Mouse (Mus musculus): Measurements from ENCODE around the gene Gga3. TPM values are rescaled to one million over a fixed set of nuclear protein-coding genes. Genes with fewer than 3 reads are reported as not detected.

Gga3 gene
- total and polyA plus RNA-seq, 2 experiments from 2014 or later: 7.0 to 11.8 TPM

- Histone ChIP-seq H3K4me3 (ENCODE audit: low read depth, low read length) (no peak overlapping the region), H3K9ac (replicated peaks; ENCODE audit: low read depth, low read length) (no peak overlapping the region), H3K27me3 (ENCODE audit: control insufficient read depth, insufficient read depth, low read length) (no peaks in the 10 kb centered on the region), H3K27ac (ENCODE audit: low read depth) (no peak overlapping the region), H3K36me3 (replicated peaks; ENCODE audit: control insufficient read depth, insufficient read depth, low read length) (peaks cover 66% of the 10 kb centered on the region), H3K4me1 (ENCODE audit: control insufficient read depth, insufficient read depth) (no peaks in the 10 kb centered on the region), H3K9me3 (replicated peaks; ENCODE audit: control insufficient read depth, low read length) (no peaks in the 10 kb centered on the region), H3K4me2 (ENCODE audit: low read depth, low read length) (no peak overlapping the region)
- DNase-seq (ENCODE audit: low spot score): no peak
- TF ChIP-seq CTCF (IDR thresholded peaks at IDR 0.05; ENCODE audit: low read depth) (no peak), EP300 (IDR thresholded peaks at IDR 0.05; ENCODE audit: low read depth) (no peak)
- ATAC-seq (ENCODE audit: insufficient read depth, low read depth): no peak
These were observed 24.8 kb downstream of the Gga3 start for GRCm38 (mm10) chr11:115579080-115579479.

- 13% methylated on average over 7 of the region's 7 CpGs for WGBS
These were observed 38.9 kb downstream of the Gga3 start for GRCm38 (mm10) chr11:115564961-115565360.

GRCm38 (mm10) chr11:115564064-115564809 lies 39.6 kb downstream of the Gga3 start, which contains the start of gene Nup85:
Gene Nup85 (plus strand): TSS chr11:115564434.
- under 1% methylated on average over 42 of the region's 42 CpGs for WGBS
- Histone ChIP-seq H3K4me1 (ENCODE audit: control insufficient read depth, insufficient read depth) (peaks cover 10% of the 10 kb centered on the region), H3K9me3 (replicated peaks; ENCODE audit: control insufficient read depth, low read length) (no peaks in the 10 kb centered on the region), H3K4me2 (ENCODE audit: low read depth, low read length) (peak within 1 kb of the TSS; percentile 78), H3K36me3 (replicated peaks; ENCODE audit: control insufficient read depth, insufficient read depth, low read length) (peaks cover 30% of the 10 kb centered on the region), H3K27me3 (ENCODE audit: control insufficient read depth, insufficient read depth, low read length) (no peaks in the 10 kb centered on the region), H3K9ac (replicated peaks; ENCODE audit: low read depth, low read length) (peak within 1 kb of the TSS; percentile 71), H3K4me3 (ENCODE audit: low read depth, low read length) (peak within 1 kb of the TSS; percentile 67), H3K27ac (ENCODE audit: low read depth) (peak within 1 kb of the TSS; percentile 83)
- ATAC-seq (ENCODE audit: insufficient read depth, low read depth) (peak; percentile 86), DNase-seq (ENCODE audit: low spot score) (peak; percentile 93)
- TF ChIP-seq CTCF (IDR thresholded peaks at IDR 0.05; ENCODE audit: low read depth) (no peak), EP300 (IDR thresholded peaks at IDR 0.05; ENCODE audit: low read depth) (peak; percentile 98)

More at GRCm38 (mm10) chr11:115564961-115565360, 38.9 kb downstream of the Gga3 start:
- Histone ChIP-seq H3K9me3 (replicated peaks; ENCODE audit: control insufficient read depth, low read length) (no peaks in the 10 kb centered on the region), H3K27ac (ENCODE audit: low read depth) (no peak overlapping the region), H3K4me2 (ENCODE audit: low read depth, low read length) (peak overlapping the region; percentile 78), H3K4me3 (ENCODE audit: low read depth, low read length) (peak overlapping the region; percentile 67), H3K27me3 (ENCODE audit: control insufficient read depth, insufficient read depth, low read length) (no peaks in the 10 kb centered on the region), H3K4me1 (ENCODE audit: control insufficient read depth, insufficient read depth) (peaks cover 10% of the 10 kb centered on the region), H3K36me3 (replicated peaks; ENCODE audit: control insufficient read depth, insufficient read depth, low read length) (peaks cover 37% of the 10 kb centered on the region), H3K9ac (replicated peaks; ENCODE audit: low read depth, low read length) (peak overlapping the region; percentile 71)
- ATAC-seq (ENCODE audit: insufficient read depth, low read depth): no peak
- TF ChIP-seq EP300 (IDR thresholded peaks at IDR 0.05; ENCODE audit: low read depth) (no peak), CTCF (IDR thresholded peaks at IDR 0.05; ENCODE audit: low read depth) (no peak)
- no peak for DNase-seq (ENCODE audit: low spot score)

- no peak for DNase-seq (ENCODE audit: low spot score)
- no peak overlapping the region for H3K27ac ChIP-seq (ENCODE audit: low read depth)
- H3K4me3 ChIP-seq (ENCODE audit: low read depth, low read length): peak overlapping the region; percentile 67
- no peaks in the 10 kb centered on the region for H3K27me3 ChIP-seq (ENCODE audit: control insufficient read depth, insufficient read depth, low read length)
- peaks cover 10% of the 10 kb centered on the region for H3K4me1 ChIP-seq (ENCODE audit: control insufficient read depth, insufficient read depth)
- 38% methylated on average over 4 of the region's 4 CpGs for WGBS
- peak overlapping the region; percentile 78 for H3K4me2 ChIP-seq (ENCODE audit: low read depth, low read length)
- TF ChIP-seq EP300 (IDR thresholded peaks at IDR 0.05; ENCODE audit: low read depth): no peak
- TF ChIP-seq CTCF (IDR thresholded peaks at IDR 0.05; ENCODE audit: low read depth): no peak
- no peak for ATAC-seq (ENCODE audit: insufficient read depth, low read depth)
- H3K36me3 ChIP-seq (replicated peaks; ENCODE audit: control insufficient read depth, insufficient read depth, low read length): peaks cover 22% of the 10 kb centered on the region
- no peaks in the 10 kb centered on the region for H3K9me3 ChIP-seq (replicated peaks; ENCODE audit: control insufficient read depth, low read length)
- H3K9ac ChIP-seq (replicated peaks; ENCODE audit: low read depth, low read length): no peak overlapping the region
These were observed 40.4 kb downstream of the Gga3 start for GRCm38 (mm10) chr11:115563406-115563805.

- no peak for TF ChIP-seq EP300 (IDR thresholded peaks at IDR 0.05; ENCODE audit: low read depth)
- no peak for TF ChIP-seq CTCF (IDR thresholded peaks at IDR 0.05; ENCODE audit: low read depth)
- no peak for DNase-seq (ENCODE audit: low spot score)
- H3K9me3 ChIP-seq (replicated peaks; ENCODE audit: control insufficient read depth, low read length): no peaks in the 10 kb centered on the region
- H3K27ac ChIP-seq (ENCODE audit: low read depth): no peak overlapping the region
- ATAC-seq (ENCODE audit: insufficient read depth, low read depth): no peak
- no peaks in the 10 kb centered on the region for H3K36me3 ChIP-seq (replicated peaks; ENCODE audit: control insufficient read depth, insufficient read depth, low read length)
- H3K4me3 ChIP-seq (ENCODE audit: low read depth, low read length): no peak overlapping the region
- H3K4me2 ChIP-seq (ENCODE audit: low read depth, low read length): no peak overlapping the region
- no peaks in the 10 kb centered on the region for H3K27me3 ChIP-seq (ENCODE audit: control insufficient read depth, insufficient read depth, low read length)
- no peaks in the 10 kb centered on the region for H3K4me1 ChIP-seq (ENCODE audit: control insufficient read depth, insufficient read depth)
- no peak overlapping the region for H3K9ac ChIP-seq (replicated peaks; ENCODE audit: low read depth, low read length)
- 74% methylated on average over 17 of the region's 17 CpGs for WGBS
These were observed 48.1 kb downstream of the Gga3 start for GRCm38 (mm10) chr11:115555717-115556116.
